Mouse (Mus musculus) duodenum, adult 2 months (tissue): ENCODE measurements around the gene Col5a3. TPM values are rescaled to one million over a fixed set of nuclear protein-coding genes. Genes with fewer than 3 reads are reported as not detected.

Experiments used
- polyA plus RNA-seq: library from polyadenylated mRNA; depleted of rRNA; stranded (reverse); fragments of >200 nt; gene quantifications from 2 replicates; pipeline ENCODE4 v1.2.3, GENCODE M21; 2012; ENCODE audit warnings: low replicate concordance; rRNA removed

The Col5a3 gene
- 3.6 and 4.2 TPM in 2 replicates for polyA plus RNA-seq

GRCm38 (mm10) chr9:20814521-20815272 is at the start of gene Col5a3:
Gene Col5a3, minus strand, starts transcription at chr9:20815067.

DNA sequence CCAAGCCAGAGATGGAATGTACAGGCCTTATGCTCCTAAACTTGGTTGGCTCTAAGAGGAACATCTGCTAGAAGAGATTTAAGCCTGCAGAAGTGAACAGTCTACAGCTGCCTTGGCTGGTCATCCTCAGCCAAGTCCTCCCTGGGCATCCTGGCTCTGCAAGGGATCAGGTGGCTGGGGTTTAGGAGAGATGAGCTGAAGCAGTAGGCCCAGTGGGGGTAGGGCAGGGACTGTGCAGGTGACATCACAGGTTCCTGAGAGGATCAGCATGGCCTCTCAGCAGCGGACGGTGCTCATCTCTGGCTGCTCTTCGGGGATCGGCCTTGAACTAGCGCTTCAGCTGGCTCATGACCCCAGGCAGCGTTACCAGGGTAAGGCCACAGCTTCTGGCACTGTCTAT is 3.4 kb upstream of the Col5a3 start, which contains the start of gene Rdh8:
Gene Rdh8 (plus strand): TSS at position 268 of the 400 bp plus-strand sequence.

DNA sequence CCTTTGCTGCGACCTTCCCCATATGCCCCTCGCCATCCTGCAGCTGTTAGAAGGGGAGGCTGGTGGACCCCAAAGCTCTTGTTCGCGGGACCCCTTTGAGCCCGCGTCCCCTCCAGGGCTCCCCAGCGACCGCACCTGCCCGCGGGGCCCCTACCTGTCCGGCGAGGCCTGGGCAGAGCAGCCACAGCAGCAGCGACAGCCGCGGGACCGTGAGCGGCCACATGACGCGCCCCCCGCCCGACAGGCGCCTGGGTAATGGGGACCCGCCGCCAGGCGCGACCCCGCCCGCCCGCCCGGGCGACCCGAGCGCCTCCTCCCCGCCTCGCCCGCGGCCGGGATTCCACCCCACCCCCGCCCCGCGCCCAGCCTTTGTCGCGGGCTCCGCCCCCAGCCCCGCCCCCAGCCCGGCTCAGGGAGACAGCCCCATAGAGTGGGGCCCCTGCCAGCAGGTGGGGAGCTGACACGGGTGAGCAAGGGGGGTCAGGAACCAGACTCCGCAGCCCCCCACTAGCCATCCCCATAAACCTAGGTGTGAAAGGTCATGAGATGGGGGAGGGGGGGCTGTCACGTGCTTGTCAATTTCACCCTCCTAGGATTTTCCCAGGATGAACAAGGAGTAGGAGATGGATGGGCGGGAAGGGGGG is 68.7 kb downstream of the Col5a3 start, which contains the start of gene Olfm2:
Gene Olfm2 (minus strand): TSS at position 333 of the 644 bp plus-strand sequence.

Other genes starting within 250 kb of the Col5a3 start
- 0.37 and 1.0 TPM in 2 replicates for gene Zfp846, start 233.8 kb downstream of the Col5a3 start, polyA plus RNA-seq
- gene Ubl5, start 172.2 kb downstream of the Col5a3 start, polyA plus RNA-seq, result 133 and 188 TPM in 2 replicates
- 36.8 and 39.1 TPM in 2 replicates for gene Fbxl12, start 170.3 kb downstream of the Col5a3 start, polyA plus RNA-seq
- gene Pin1, start 163.0 kb downstream of the Col5a3 start, polyA plus RNA-seq, result 8.2 and 14.4 TPM in 2 replicates
- 2.0 and 2.1 TPM in 2 replicates for gene Olfm2, start 68.7 kb downstream of the Col5a3 start, polyA plus RNA-seq
- gene Rdh8, start 3.4 kb upstream of the Col5a3 start, polyA plus RNA-seq, result not detected in 2 replicates
- gene A230050P20Rik, start 53.6 kb upstream of the Col5a3 start, polyA plus RNA-seq, result 30.5 and 45.4 TPM in 2 replicates
- 5.3 and 7.1 TPM in 2 replicates for gene Angptl6, start 64.7 kb upstream of the Col5a3 start, polyA plus RNA-seq
- 42.0 and 95.8 TPM in 2 replicates for gene Ppan, start 73.1 kb upstream of the Col5a3 start, polyA plus RNA-seq
- 85.5 and 104 TPM in 2 replicates for gene Eif3g, start 83.6 kb upstream of the Col5a3 start, polyA plus RNA-seq
- gene Dnmt1, start 144.8 kb upstream of the Col5a3 start, polyA plus RNA-seq, result 18.2 and 20.2 TPM in 2 replicates
- gene S1pr2, start 161.7 kb upstream of the Col5a3 start, polyA plus RNA-seq, result 1.6 and 2.6 TPM in 2 replicates
- gene Mrpl4, start 187.7 kb upstream of the Col5a3 start, polyA plus RNA-seq, result 130 and 187 TPM in 2 replicates
- 6.5 TPM in 2 replicates for gene Icam1, start 200.9 kb upstream of the Col5a3 start, polyA plus RNA-seq
- gene Icam4, start 214.3 kb upstream of the Col5a3 start, polyA plus RNA-seq, result 0.14 and 0.83 TPM in 2 replicates
- 0.13 TPM in 2 replicates for gene Icam5, start 217.0 kb upstream of the Col5a3 start, polyA plus RNA-seq